Mouse (Mus musculus) liver, adult 2 months (tissue): ENCODE data around the gene Fam205a1. TPM values are rescaled to one million over a fixed set of nuclear protein-coding genes. Genes with fewer than 3 reads are reported as not detected.
"Not testable (repeated sequence)": the region's sequence is repeated elsewhere in the genome, so short reads cannot be mapped to it uniquely, and the experiment has no call there.

Experiments
- DNase-seq: peaks from one replicate; pipeline ENCODE4 v3.0.0-alpha.2; 2011; ENCODE audit warnings: low read depth, low spot score; ENCODE audit errors: extremely low read depth
- H3K27ac ChIP-seq: fragments of 200-500 bp; replicated peaks from 2 replicates; pipeline ENCODE4 v1.5.1; 2012; ENCODE audit warnings: low read depth, mild to moderate bottlenecking, control low read depth, inconsistent platforms, low read length; ENCODE audit not compliant: insufficient read depth
- H3K27me3 ChIP-seq: fragments of 200-500 bp; 2 replicates; pipeline ENCODE4 v1.6.1; 2012; ENCODE audit warnings: mild to moderate bottlenecking, moderate library complexity, low read length, inconsistent platforms; ENCODE audit not compliant: control insufficient read depth, insufficient read depth
- H3K36me3 ChIP-seq: fragments of 200-500 bp; 2 replicates; pipeline ENCODE4 v1.6.1; 2012; ENCODE audit warnings: low read length, inconsistent platforms; ENCODE audit not compliant: control insufficient read depth, insufficient read depth
- H3K4me1 ChIP-seq: fragments of 200-500 bp; 2 replicates; pipeline ENCODE4 v1.6.1; 2011; ENCODE audit warnings: low read length; ENCODE audit not compliant: control insufficient read depth, insufficient read depth
- H3K4me3 ChIP-seq: fragments of 200-500 bp; 2 replicates; pipeline ENCODE4 v1.5.1; 2011; ENCODE audit warnings: low read depth, mild to moderate bottlenecking, control low read depth, low read length, moderate library complexity; ENCODE audit not compliant: insufficient read depth
- H3K79me2 ChIP-seq: fragments of 200-500 bp; 2 replicates; pipeline ENCODE4 v1.6.1; 2012; ENCODE audit warnings: inconsistent platforms, mild to moderate bottlenecking, low read length, moderate library complexity; ENCODE audit not compliant: control insufficient read depth, insufficient read depth
- H3K9ac ChIP-seq: fragments of 200-500 bp; 2 replicates; pipeline ENCODE4 v1.6.1; 2012; ENCODE audit warnings: low read depth, mild to moderate bottlenecking, control low read depth, inconsistent platforms, low read length
- CTCF ChIP-seq: fragments of 200-500 bp; IDR thresholded peaks from 2 replicates; pipeline ENCODE4 v1.5.1; 2011; ENCODE audit warnings: low read depth, low read length, control low read depth
- POLR2A ChIP-seq: fragments of 200-500 bp; IDR thresholded peaks from 2 replicates; pipeline ENCODE4 v1.6.1; 2011; ENCODE audit warnings: low read length, control low read depth; ENCODE audit not compliant: insufficient read depth; ENCODE audit errors: extremely low read depth
- WGBS: fragments of 180-500 bp; shearing (Covaris S2); methylation state at CpG from one replicate; pipeline ENCODE4 v1.1.7; 2018; 5-methylcytosine and 5-hydroxymethylcytosine counted together
- polyA plus RNA-seq: library from polyadenylated mRNA; depleted of rRNA; stranded (reverse); fragments of >200 nt; gene quantifications from 2 replicates; pipeline ENCODE4 v1.2.3, GENCODE M21; 2012; rRNA removed
- total RNA-seq: library from RNA; depleted of rRNA; stranded (reverse); fragments of >200 nt; gene quantifications from 2 replicates; pipeline ENCODE4 v1.2.3, GENCODE M21; 2014; rRNA removed

The Fam205a1 gene
- total and polyA plus RNA-seq, 2 experiments, result not detected

DNA sequence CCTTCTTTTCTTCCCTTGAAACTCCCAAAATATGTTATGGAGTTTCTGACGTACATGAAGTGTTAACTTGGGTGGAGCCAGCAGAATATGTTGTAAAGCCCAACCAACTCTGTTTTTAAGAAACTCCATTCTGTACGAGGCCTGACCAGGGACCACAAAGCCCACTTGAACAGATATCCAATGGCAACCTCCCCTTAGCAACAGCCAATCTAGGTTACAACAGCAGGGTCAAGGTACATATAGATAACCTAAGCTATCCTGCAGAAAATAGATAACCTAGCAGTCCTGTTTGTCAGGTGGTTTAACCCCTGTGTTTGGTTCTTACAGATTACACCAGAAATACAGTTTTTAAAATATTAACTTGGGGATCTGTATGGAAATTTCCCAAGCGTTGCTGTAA, 13.7 kb upstream of the Fam205a1 start:
- no peak overlapping the region for H3K27ac ChIP-seq
- H3K27me3 ChIP-seq, result no peaks in the 10 kb centered on the region
- TF ChIP-seq POLR2A (no peak), CTCF (no peak)
- WGBS, result 33% methylated on average over 3 of the region's 3 CpGs
- no peak for DNase-seq
- no peaks in the 10 kb centered on the region for H3K79me2 ChIP-seq
- H3K4me1 ChIP-seq, result no peaks in the 10 kb centered on the region
- no peak overlapping the region for H3K9ac ChIP-seq
- no peak overlapping the region for H3K4me3 ChIP-seq
- H3K36me3 ChIP-seq, result no peaks in the 10 kb centered on the region

DNA sequence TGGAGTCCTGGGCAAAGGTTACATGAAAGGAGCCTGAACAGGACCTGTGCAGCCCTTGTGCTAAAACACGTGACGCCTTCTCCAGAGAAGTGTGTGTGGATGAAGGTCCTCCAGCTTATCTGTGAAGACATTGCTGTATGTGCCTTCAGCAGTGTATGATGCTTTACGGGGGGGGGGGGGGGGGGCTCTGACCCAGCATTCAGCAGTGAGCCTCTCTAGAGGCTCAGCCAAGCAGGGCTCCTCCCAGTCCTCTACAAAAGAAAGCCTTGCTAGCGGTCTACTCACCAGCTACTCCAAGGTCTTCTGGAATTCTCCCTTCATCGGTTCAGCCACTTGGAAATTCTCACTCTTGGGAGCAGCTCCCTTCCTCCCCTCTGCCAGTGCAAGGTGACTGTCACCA, 9.8 kb upstream of the Fam205a1 start:
- not testable (repeated sequence) for H3K27ac ChIP-seq, H3K4me1 ChIP-seq, H3K79me2 ChIP-seq, DNase-seq, H3K27me3 ChIP-seq, H3K9ac ChIP-seq, H3K4me3 ChIP-seq, H3K36me3 ChIP-seq
- whole genome bisulfite sequencing, result 89% methylated on average over 5 of the region's 5 CpGs

DNA sequence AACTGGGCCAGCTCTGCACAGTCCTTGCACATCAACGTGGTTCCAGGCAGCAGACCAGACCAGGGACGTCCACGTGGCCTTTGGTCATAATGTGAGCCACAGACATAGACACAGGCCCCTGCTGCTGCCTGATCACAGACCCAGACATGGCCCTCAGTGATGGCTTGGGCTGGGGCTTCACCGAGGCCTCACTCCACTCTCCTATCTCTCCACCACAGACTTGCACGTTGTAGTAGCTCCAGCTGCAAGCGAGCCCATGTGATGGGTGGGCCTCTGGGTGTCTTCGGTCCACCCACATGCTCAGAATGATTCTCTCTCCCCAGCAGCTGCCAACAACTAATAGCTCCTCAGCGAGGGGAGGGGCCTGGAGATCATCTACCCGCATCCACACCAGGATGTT, 6.8 kb upstream of the Fam205a1 start:
- DNase-seq, H3K36me3 ChIP-seq, H3K4me1 ChIP-seq, H3K4me3 ChIP-seq, H3K27ac ChIP-seq, H3K27me3 ChIP-seq, H3K79me2 ChIP-seq, H3K9ac ChIP-seq: not testable (repeated sequence)
- WGBS, result 81% methylated on average over 9 of the region's 9 CpGs

DNA sequence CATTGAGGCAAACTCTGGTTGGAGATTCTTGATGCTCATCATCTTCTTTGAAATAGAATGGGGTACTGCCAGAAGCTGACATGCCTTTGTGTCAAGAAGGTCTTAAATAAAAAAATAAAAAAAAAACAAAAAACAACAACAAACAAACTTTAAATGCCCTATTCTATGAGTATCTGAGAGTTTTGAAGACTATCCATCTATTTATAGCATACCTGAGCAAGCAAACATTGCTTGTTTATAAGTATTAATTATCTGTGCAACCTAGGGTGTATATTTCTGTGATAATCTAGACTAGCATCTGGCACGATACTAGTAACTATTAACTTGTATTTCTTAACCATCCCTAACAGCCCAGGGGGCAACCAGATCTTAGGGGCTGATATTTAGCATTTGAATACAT, 3.0 kb upstream of the Fam205a1 start, which contains the start of gene Gm12394:
Gene Gm12394 (minus strand): TSS at position 101 of the 400 bp plus-strand sequence.
- H3K4me3 ChIP-seq, H3K9ac ChIP-seq, DNase-seq, H3K4me1 ChIP-seq, H3K79me2 ChIP-seq, H3K27me3 ChIP-seq, H3K36me3 ChIP-seq, H3K27ac ChIP-seq: not testable (repeated sequence)
- 78% methylated on average over 1 of the region's 1 CpGs for WGBS

Other genes with a start within 250 kb of the Fam205a1 start
- gene Gm10591, start 241.7 kb downstream of the Fam205a1 start, total RNA-seq, result not detected in 2 replicates
- not detected in 2 replicates for gene Gm10591, start 241.7 kb downstream of the Fam205a1 start, polyA plus RNA-seq
- gene Gm2564, start 224.2 kb downstream of the Fam205a1 start, total RNA-seq, result 0.47 TPM in 1 of 2 replicates, not detected in the other
- gene Gm2564, start 224.2 kb downstream of the Fam205a1 start, polyA plus RNA-seq, result 1.4 and 2.0 TPM in 2 replicates
- not detected in 2 replicates for gene Ccl27b, start 198.6 kb downstream of the Fam205a1 start, total RNA-seq
- gene Ccl27b, start 198.6 kb downstream of the Fam205a1 start, polyA plus RNA-seq, result not detected in 2 replicates
- not detected in 2 replicates for gene Il11ra2, start 192.0 kb downstream of the Fam205a1 start, total RNA-seq
- gene Il11ra2, start 192.0 kb downstream of the Fam205a1 start, polyA plus RNA-seq, result 0.28 TPM in 1 of 2 replicates, not detected in the other
- not detected in 2 replicates for gene 4930578G10Rik, start 118.3 kb downstream of the Fam205a1 start, total RNA-seq
- gene 4930578G10Rik, start 118.3 kb downstream of the Fam205a1 start, polyA plus RNA-seq, result not detected in 2 replicates
- 0.65 and 1.0 TPM in 2 replicates for gene Ccl19, start 97.3 kb downstream of the Fam205a1 start, total RNA-seq
- gene Ccl19, start 97.3 kb downstream of the Fam205a1 start, polyA plus RNA-seq, result 2.4 and 4.8 TPM in 2 replicates
- 2.9 and 4.1 TPM in 2 replicates for gene Ccl21a, start 79.9 kb downstream of the Fam205a1 start, total RNA-seq
- gene Ccl21a, start 79.9 kb downstream of the Fam205a1 start, polyA plus RNA-seq, result 1.1 and 2.1 TPM in 2 replicates
- gene Gm12394, start 2.9 kb upstream of the Fam205a1 start, total RNA-seq, result not detected in 2 replicates
- not detected in 2 replicates for gene Gm12394, start 2.9 kb upstream of the Fam205a1 start, polyA plus RNA-seq
- gene Fam205c, start 20.3 kb upstream of the Fam205a1 start, total RNA-seq, result not detected in 2 replicates
- not detected in 2 replicates for gene Fam205c, start 20.3 kb upstream of the Fam205a1 start, polyA plus RNA-seq
- 0.18 and 0.20 TPM in 2 replicates for gene Phf24, start 62.8 kb upstream of the Fam205a1 start, total RNA-seq
- gene Phf24, start 62.8 kb upstream of the Fam205a1 start, polyA plus RNA-seq, result 0.05 and 0.13 TPM in 2 replicates
- 0.83 and 1.7 TPM in 2 replicates for gene Dnajb5, start 95.9 kb upstream of the Fam205a1 start, total RNA-seq
- 2.8 TPM in 2 replicates for gene Dnajb5, start 95.9 kb upstream of the Fam205a1 start, polyA plus RNA-seq
- gene 1700022I11Rik, start 115.7 kb upstream of the Fam205a1 start, total RNA-seq, result not detected in 2 replicates
- gene 1700022I11Rik, start 115.7 kb upstream of the Fam205a1 start, polyA plus RNA-seq, result not detected in 2 replicates
- gene Vcp, start 146.6 kb upstream of the Fam205a1 start, total RNA-seq, result 182 and 216 TPM in 2 replicates
- 157 and 163 TPM in 2 replicates for gene Vcp, start 146.6 kb upstream of the Fam205a1 start, polyA plus RNA-seq
- 1.2 and 2.1 TPM in 2 replicates for gene Fancg, start 156.6 kb upstream of the Fam205a1 start, total RNA-seq
- 2.2 and 2.9 TPM in 2 replicates for gene Fancg, start 156.6 kb upstream of the Fam205a1 start, polyA plus RNA-seq
- gene Pigo, start 171.9 kb upstream of the Fam205a1 start, total RNA-seq, result 6.9 and 7.2 TPM in 2 replicates
- 11.0 and 14.0 TPM in 2 replicates for gene Pigo, start 171.9 kb upstream of the Fam205a1 start, polyA plus RNA-seq
- gene Stoml2, start 177.8 kb upstream of the Fam205a1 start, total RNA-seq, result 92.2 and 108 TPM in 2 replicates
- gene Stoml2, start 177.8 kb upstream of the Fam205a1 start, polyA plus RNA-seq, result 88.7 and 106 TPM in 2 replicates
- 4.0 and 4.2 TPM in 2 replicates for gene Fam214b, start 192.3 kb upstream of the Fam205a1 start, total RNA-seq
- gene Fam214b, start 192.3 kb upstream of the Fam205a1 start, polyA plus RNA-seq, result 6.2 and 7.7 TPM in 2 replicates
- 3.7 and 5.8 TPM in 2 replicates for gene Unc13b, start 205.1 kb upstream of the Fam205a1 start, total RNA-seq
- gene Unc13b, start 205.1 kb upstream of the Fam205a1 start, polyA plus RNA-seq, result 0.75 and 2.6 TPM in 2 replicates